Mouse (Mus musculus) erythroblast, embryonic 14.5 days (primary cell): ENCODE results near the gene Ap3b1.

Source experiments
- GATA1 ChIP-seq: IDR thresholded peaks from 2 replicates; pipeline ENCODE4 v1.6.1; 2012; ENCODE audit warnings: low read length, inconsistent platforms, mixed read lengths
- TAL1 ChIP-seq: IDR thresholded peaks from 3 replicates; pipeline ENCODE4 v1.6.1; 2012; ENCODE audit warnings: low read length, inconsistent platforms, mixed read lengths

- no peak for TF ChIP-seq GATA1
- TF ChIP-seq TAL1: no peak
These were observed 187.0 kb downstream of the Ap3b1 start for GRCm38 (mm10) chr13:94545739-94546138.
